Mouse (Mus musculus) C2C12 (cell line): ENCODE results near the gene Slc31a1. TPM values are rescaled to one million over a fixed set of nuclear protein-coding genes. Genes with fewer than 3 reads are reported as not detected.

Experiments used
- H3K27me3 ChIP-seq: one replicate; pipeline ENCODE4 v1.6.1; 2011; ENCODE audit not compliant: control insufficient read depth, insufficient read depth, insufficient read length
- H3K36me3 ChIP-seq: one replicate; pipeline ENCODE4 v1.6.1; 2011; ENCODE audit not compliant: control insufficient read depth, insufficient read depth
- H3K4me3 ChIP-seq: one replicate; pipeline ENCODE4 v1.5.1; 2011; ENCODE audit warnings: mild to moderate bottlenecking, control low read depth; ENCODE audit not compliant: poor library complexity, insufficient read depth, severe bottlenecking
- H3K79me2 ChIP-seq: one replicate; pipeline ENCODE4 v1.6.1; 2011; ENCODE audit not compliant: control insufficient read depth, insufficient read depth
- H3K79me3 ChIP-seq: one replicate; pipeline ENCODE4 v1.6.1; 2011; ENCODE audit warnings: low read depth, control low read depth
- H3ac ChIP-seq: one replicate; pipeline ENCODE3; 2011; ENCODE audit warnings: low read depth; ENCODE audit not compliant: control insufficient read depth, insufficient read length
- CEBPB ChIP-seq: IDR thresholded peaks from one replicate; pipeline ENCODE4 v1.6.1; 2011; ENCODE audit warnings: low read depth, mild to moderate bottlenecking, control low read depth, moderate library complexity
- CTCF ChIP-seq: IDR thresholded peaks from one replicate; pipeline ENCODE4 v1.5.1; 2011; ENCODE audit not compliant: control insufficient read depth, insufficient read depth, insufficient read length
- FOSL1 ChIP-seq: IDR thresholded peaks from one replicate; pipeline ENCODE4 v1.8.0; 2011; ENCODE audit warnings: mild to moderate bottlenecking, low read length; ENCODE audit not compliant: poor library complexity, insufficient read depth, severe bottlenecking
- MAX ChIP-seq: IDR thresholded peaks from one replicate; pipeline ENCODE4 v1.6.1; 2011; ENCODE audit warnings: mild to moderate bottlenecking, control low read depth
- MYOD1 ChIP-seq: IDR thresholded peaks from one replicate; pipeline ENCODE4 v1.6.1; 2011; ENCODE audit warnings: low read depth; ENCODE audit not compliant: control insufficient read depth, insufficient read length
- MYOG ChIP-seq: IDR thresholded peaks from one replicate; pipeline ENCODE4 v1.6.1; 2011; ENCODE audit not compliant: control insufficient read depth, insufficient read length; ENCODE audit errors: extremely low read depth
- USF1 ChIP-seq: IDR thresholded peaks from one replicate; pipeline ENCODE4 v1.6.1; 2011; ENCODE audit warnings: low read depth, mild to moderate bottlenecking, control low read depth, moderate library complexity
- polyA plus RNA-seq: library from polyadenylated mRNA; unstranded; fragments of >200 nt; fragmentation: generic; extraction: Trizol; gene quantifications from one replicate; pipeline ENCODE4 v1.2.1, GENCODE M21; 2012; ENCODE audit warnings: missing spikeins

Slc31a1 gene
- polyA plus RNA-seq, 1 experiment, result 17.0 TPM

- H3K27me3 ChIP-seq, result no peaks in the 10 kb centered on the region
- H3K36me3 ChIP-seq, result no peaks in the 10 kb centered on the region
- H3ac ChIP-seq, result no peak overlapping the region
- H3K79me3 ChIP-seq, result peaks cover 7% of the 10 kb centered on the region
- TF ChIP-seq MYOD1 (no peak), USF1 (no peak), CEBPB (no peak), CTCF (no peak)
- peaks cover 39% of the 10 kb centered on the region for H3K79me2 ChIP-seq
- H3K4me3 ChIP-seq, result no peak overlapping the region
Measured at GRCm38 (mm10) chr4:62374342-62374741, 13.8 kb downstream of the Slc31a1 start.

- Histone ChIP-seq H3K36me3 (no peaks in the 10 kb centered on the region), H3K27me3 (no peaks in the 10 kb centered on the region), H3K4me3 (no peak overlapping the region), H3ac (no peak overlapping the region), H3K79me3 (peaks cover 7% of the 10 kb centered on the region), H3K79me2 (peaks cover 28% of the 10 kb centered on the region)
- TF ChIP-seq CEBPB (no peak), MYOG (no peak), FOSL1 (no peak)
Measured at GRCm38 (mm10) chr4:62376123-62376522, 15.6 kb downstream of the Slc31a1 start.

GRCm38 (mm10) chr4:62379724-62380381 lies 19.3 kb downstream of the Slc31a1 start:
- no peak overlapping the region for H3K4me3 ChIP-seq
- no peak for TF ChIP-seq MAX
- no peak for TF ChIP-seq MYOG
- TF ChIP-seq CEBPB, result no peak
- TF ChIP-seq MYOD1, result no peak
- no peak for TF ChIP-seq USF1
- TF ChIP-seq CTCF, result no peak
- TF ChIP-seq FOSL1, result no peak
- peaks cover 10% of the 10 kb centered on the region for H3K79me2 ChIP-seq
- H3K27me3 ChIP-seq, result no peaks in the 10 kb centered on the region
- H3K36me3 ChIP-seq, result no peaks in the 10 kb centered on the region
- H3K79me3 ChIP-seq, result peaks cover under 1% of the 10 kb centered on the region
- H3ac ChIP-seq, result no peak overlapping the region

GRCm38 (mm10) chr4:62383207-62383606 lies 22.7 kb downstream of the Slc31a1 start:
- H3K36me3 ChIP-seq, result peaks cover 15% of the 10 kb centered on the region
- H3K4me3 ChIP-seq, result no peak overlapping the region
- H3ac ChIP-seq, result no peak overlapping the region
- H3K79me3 ChIP-seq, result no peaks in the 10 kb centered on the region
- H3K79me2 ChIP-seq, result peaks cover 7% of the 10 kb centered on the region
- H3K27me3 ChIP-seq, result no peaks in the 10 kb centered on the region
- TF ChIP-seq CTCF (no peak), FOSL1 (no peak), USF1 (no peak), MYOG (no peak), MAX (no peak), MYOD1 (no peak)

GRCm38 (mm10) chr4:62383752-62384151 lies 23.2 kb downstream of the Slc31a1 start:
- H3K79me2 ChIP-seq, result peaks cover 7% of the 10 kb centered on the region
- no peak overlapping the region for H3K4me3 ChIP-seq
- no peaks in the 10 kb centered on the region for H3K79me3 ChIP-seq
- no peak overlapping the region for H3ac ChIP-seq
- TF ChIP-seq USF1 (no peak), MAX (no peak), MYOG (no peak), MYOD1 (no peak), CTCF (no peak), CEBPB (no peak), FOSL1 (no peak)
- H3K27me3 ChIP-seq, result no peaks in the 10 kb centered on the region
- H3K36me3 ChIP-seq, result peaks cover 19% of the 10 kb centered on the region

- Histone ChIP-seq H3K79me2 (peaks cover 7% of the 10 kb centered on the region), H3K27me3 (no peaks in the 10 kb centered on the region), H3ac (no peak overlapping the region), H3K4me3 (no peak overlapping the region), H3K79me3 (no peaks in the 10 kb centered on the region), H3K36me3 (peaks cover 22% of the 10 kb centered on the region)
- no peak for TF ChIP-seq FOSL1
Measured at GRCm38 (mm10) chr4:62384159-62384558, 23.6 kb downstream of the Slc31a1 start.
